Mouse (Mus musculus) layer of hippocampus, adult 9-11 months (tissue): ENCODE measurements around the gene Slc29a1.

ENCODE experiments used
- DNase-seq: peaks from one replicate; pipeline ENCODE4 v3.0.0; 2022

Slc29a1 gene

DNA sequence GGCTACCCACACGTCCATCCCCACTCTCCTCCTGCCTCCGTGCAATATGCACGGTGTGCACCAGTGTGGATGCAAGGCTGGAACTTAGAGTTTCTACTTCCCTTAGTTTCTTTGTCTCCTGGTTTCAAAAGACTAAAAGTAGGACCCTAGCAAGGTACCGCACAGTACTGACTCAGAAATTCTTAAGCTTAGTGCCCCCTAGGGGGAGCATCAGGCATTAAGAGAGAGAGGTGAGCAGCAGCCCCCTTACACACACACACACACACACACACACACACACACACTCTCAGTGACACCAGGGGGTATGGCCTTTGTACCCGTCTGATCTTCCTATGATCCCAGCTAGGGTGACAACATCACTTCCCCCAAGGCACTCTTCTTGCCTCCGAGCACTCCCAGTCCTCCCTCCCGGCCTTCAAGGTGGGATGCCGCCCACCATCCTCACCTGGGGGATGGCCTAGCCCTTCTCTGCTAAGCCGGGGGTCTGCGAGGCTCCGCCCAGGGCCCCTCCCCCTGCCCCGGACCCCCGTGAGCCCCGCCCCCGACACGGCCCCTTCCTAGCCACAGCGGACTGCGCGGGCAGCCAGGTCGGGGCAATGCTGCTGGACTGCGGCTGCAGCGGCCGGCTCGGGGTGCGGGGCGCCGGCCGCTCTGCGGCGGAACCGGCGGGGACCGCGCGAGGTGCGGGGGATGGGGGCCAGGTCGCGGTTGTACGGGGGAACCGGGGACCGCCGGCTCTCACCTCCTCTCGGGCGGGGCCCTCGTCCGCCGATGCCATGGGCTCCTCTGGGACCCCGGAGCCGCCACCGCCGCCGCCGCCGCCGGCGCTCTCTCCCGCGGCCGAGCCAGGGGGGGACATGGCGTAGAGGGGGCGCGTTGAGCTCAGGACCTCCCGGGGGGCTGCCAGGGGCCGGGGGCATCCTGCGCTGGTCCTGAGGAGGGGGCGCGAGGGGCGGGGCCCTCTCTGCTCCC lies 50.6 kb downstream of the Slc29a1 start:
- no peak for DNase-seq

DNA sequence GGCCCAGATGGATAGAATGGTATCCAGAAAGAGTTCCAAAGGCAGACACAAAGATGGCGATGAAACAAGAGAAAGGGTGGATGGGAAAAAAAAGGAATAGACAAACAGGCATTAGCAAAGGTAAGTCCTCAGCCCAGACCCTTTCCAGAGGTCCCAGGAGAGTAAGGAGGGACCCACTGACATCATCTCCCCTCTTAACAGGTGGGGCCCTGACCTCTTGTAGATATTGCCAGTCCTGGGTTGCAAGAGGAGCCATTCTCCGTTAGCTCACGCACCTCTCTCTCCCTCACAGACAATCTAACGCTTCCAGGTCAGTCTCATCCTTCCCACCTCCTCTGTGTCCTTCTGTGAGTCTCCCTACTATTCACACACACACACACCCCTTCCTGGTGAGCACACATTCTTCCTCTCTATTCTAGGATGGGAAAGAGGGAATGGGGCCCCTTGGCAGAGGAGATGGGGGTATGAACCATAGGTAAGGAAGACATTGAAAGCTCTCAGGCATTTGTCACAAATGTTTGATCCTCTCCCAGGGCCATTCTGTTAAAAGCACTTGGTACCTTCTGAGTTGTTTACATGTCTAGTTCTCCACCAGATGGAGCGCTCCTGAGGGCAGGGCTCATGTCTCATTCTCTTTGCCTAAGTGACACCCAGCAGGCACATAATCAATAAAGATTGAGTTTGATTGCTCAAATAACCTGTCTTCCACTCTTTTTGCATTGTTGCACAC lies 51.8 kb downstream of the Slc29a1 start:
- no peak for DNase-seq

DNA sequence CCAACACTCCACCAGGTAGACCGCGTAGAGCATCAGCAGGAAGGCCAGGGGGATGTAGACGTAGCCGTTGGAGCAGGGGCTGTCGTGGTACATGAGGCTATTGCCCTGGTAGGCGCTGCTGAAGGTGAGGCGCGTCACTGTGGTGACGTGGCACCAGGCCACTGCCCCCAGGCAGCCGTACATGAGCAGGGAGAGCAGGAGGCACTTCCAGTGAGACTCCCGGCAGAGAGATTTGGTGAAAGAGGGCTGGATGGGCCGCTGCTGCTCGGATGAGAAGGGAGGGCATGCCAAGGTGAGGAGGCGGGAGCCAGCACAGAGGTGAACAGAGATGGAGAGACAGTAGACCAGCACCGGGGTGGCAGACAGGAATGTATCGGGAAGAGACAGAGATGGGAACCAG lies 52.5 kb downstream of the Slc29a1 start:
- DNase-seq, result no peak

DNA sequence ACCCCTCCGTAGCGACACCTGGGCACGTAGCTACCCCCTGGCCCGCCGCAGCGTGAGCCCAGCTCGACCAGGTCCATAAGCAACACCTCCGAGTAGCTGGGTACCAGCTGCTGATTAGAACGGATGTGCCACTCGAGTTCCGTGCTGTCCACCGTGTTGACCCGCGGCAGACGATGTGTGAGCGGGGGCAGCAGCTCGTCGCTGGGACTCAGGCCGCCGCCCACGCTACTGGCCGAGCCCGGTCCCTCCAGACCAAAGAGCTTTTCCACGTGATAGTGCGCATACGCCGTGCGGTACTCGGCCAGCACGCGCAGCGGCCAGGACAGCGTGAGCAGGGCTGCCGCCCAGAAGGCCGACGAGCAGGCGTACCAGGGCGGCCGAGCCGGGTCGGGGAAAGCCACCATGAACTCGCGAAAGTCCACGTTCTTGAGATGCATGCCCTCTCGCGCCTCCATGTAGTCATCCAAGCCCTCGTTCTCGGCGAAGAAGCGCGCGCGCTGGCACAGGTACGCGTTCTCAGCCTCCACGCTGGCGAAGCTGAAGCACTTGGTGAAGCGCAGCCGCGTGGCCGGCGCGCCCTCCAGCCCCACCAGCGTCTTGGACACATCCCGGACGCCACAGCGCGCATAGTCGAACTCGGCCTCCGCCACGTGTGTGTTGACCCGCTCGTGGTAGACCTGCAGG lies 54.0 kb downstream of the Slc29a1 start:
- DNase-seq, result no peak

DNA sequence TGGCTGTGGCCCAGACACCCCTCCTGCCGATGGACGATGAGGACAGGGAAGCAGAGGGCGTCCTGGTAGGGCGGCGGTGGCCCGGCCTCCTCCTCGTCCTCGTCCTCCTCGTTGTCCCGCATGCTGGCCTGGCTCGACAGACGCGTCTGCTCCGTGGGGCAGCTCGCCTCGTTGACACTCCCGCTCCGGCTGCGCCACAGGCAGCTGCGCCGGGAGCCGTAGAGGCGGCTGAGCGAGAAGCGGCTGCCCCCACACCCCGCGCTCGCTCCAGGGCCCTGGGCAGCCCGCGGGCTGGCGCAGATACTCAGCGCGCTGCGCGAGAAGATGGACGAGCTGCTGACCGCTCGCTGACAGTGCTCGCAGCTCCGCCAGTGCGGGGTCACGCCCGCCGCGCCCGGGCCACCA lies 54.5 kb downstream of the Slc29a1 start:
- DNase-seq, result no peak

DNA sequence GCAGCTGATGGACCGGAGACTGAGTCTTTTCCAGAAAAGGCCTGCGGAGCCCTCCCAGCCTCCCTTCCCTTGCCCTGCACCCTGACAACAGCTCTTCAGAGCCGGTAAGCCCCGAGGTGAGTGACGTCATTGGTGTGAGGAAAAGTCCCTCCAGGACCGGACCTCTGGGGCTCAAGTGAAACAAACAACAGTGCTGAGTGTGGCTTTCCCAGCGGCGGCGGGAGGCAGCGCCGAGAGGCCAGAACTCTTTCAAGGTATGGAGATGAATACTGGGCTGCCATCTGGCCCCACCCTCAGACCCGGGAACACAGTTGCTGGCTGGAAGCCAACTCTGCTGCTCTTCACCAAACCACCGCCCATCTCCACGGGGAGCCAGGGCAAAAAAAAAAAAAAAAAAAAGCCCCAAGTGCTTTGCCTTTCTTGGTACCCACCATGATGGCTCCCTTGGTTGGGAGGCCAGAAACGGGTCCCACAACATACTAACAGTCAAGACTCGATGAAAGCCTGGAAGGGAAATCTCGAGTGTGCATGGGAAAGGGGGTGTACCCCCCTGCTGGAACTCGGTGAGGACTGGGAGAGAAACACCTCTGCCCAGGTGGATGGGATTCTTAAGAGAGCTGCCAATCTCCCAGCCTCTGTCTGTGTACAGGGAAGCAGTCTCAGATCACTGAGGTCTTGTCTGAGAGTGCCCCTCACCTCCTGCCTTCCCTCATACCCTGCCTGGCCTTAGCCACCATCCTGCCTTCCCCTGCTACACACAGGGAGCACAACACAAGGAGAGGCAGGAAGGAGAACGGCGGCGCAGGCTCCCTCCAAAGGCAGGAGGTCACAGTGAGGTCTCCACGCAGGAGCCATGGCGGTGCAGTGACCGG lies 55.2 kb downstream of the Slc29a1 start:
- no peak for DNase-seq

DNA sequence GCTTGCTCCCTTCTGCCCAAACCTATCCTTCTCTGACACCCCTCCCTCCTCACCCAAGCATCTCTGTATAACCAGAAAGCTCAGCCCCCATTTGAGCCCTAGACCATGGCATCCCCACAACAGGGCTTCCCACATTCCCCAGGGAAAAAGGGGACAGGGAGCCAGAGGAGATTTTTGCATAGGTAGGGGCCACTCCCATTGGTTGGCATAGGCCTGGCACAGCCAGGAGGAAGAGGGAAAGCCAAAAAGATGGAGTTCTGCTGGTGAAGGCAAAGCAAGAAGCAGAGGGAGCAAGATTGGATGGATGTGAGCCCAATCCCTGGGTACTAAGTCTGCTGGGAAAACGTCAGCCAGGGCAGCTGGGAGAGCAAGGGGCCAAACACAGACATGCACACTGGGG lies 56.3 kb downstream of the Slc29a1 start:
- DNase-seq, result no peak

DNA sequence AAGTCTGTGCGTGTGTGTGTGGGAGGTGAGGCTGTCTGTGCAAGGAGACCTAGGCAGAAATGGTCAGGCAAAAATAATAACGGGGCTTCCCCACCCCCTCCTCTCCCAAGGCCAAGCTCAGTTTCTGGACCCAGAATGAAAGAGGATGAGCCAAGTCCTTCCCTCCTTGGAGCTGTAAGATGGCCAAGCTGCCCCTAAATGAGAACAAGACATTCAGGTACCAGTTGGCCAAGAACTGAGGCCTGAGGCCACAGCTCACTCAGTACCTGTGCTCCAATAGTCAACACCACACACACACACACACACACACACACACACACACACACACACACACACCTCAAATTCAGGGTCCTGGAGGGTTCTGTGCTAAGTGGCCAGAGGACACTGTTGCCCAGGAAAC lies 56.7 kb downstream of the Slc29a1 start:
- no peak for DNase-seq

DNA sequence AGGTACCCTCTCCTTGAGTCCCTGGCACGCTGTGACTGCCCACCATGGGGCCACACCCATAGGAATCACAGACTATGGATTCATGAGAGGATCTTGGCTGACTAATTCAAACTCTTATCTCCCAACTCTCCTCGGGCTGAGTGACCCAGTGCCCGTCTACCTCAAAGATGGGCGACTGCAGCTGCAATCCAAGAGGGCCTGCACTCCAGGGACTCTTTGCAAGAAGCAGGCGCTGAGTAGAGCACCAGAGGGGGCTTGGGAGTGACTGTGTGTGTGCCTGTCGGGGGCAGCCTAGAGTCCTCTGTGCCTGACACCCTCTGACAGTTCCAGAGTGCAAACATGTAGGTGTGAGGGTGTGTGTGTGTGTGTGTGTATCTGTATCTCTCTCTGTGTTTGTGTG lies 57.3 kb downstream of the Slc29a1 start:
- no peak for DNase-seq

DNA sequence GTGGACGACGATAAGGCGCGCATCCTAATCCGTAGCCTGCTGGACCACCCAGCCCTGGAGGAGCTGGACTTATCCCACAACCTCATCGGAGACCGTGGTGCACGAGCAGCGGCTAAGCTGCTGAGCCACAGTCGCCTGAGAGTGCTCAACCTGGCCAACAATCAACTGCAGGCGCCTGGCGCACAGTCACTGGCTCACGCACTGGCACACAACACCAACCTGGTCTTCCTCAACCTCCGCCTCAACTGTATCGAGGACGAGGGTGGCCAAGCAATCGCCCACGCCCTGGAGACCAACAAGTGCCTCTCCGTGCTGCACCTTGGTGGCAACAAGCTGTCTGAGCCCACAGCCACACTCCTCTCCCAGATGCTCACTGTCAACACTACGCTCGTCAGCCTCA lies 59.7 kb downstream of the Slc29a1 start:
- no peak for DNase-seq

DNA sequence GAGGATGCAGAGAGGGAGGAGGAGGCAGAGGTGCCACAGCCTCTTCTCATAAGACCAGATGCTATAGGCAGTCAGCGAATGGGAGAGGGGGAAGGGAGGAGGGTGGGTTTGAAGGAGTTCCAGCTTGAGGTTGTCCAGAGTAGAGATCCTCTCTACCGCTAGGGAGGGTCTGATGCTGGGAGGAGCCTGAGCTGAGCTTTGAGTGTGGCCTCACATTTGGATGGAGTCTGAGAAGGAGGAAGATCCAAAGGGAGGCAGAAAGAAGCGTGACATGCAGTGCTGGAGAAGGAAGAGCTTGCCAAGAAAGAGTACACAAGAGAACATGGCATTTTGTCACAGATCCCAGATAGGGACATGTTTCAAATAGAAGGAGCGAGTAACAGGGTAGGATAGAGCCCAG lies 61.0 kb downstream of the Slc29a1 start:
- DNase-seq, result no peak

DNA sequence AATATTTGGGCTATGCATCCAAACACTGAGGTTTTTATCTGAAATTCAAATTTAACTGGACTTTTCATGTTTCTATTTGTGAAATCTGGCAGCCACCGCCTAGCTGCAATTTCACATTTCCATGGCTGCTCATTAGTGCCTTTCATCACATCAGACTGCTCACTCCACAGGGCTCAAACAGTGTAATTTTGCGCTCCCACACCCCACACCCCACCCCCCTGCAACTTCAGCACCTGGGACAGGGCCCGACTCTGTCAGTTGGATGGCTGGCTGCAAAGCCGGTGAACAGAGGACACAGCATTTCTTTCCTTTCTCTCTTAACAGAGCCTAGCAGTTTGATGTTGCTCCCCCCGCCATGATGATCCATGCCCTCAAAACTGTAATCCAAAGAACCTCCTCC lies 63.1 kb downstream of the Slc29a1 start:
- no peak for DNase-seq
